Mouse (Mus musculus): ENCODE data around the gene Utf1.

DNA sequence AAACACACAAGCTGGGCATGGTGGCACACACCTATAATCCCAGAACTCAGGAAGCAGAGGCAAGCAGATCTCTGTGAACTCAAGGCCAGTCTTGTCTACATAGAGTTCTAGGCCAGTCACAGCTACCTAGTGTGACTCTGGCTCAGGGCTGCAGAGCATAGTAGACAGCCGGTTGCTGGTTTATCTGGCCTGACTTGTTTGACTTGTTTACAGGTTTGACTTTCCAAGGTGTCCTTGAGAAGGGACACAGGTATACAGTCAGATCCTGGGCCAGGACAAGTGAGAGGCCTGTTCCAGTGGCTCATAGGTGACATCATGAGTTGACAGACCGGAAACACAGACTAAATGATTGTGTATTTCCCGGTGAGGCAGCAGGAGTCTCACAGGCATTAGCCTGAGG lies 6.5 kb upstream of the Utf1 start:
- TF ChIP-seq CTCF (IDR thresholded peaks at IDR 0.05; ENCODE audit: low read depth, low read length) (no peak), EP300 (IDR thresholded peaks at IDR 0.05; ENCODE audit: insufficient read depth, low read depth, low read length) (peak; percentile 87), POLR2A (IDR thresholded peaks at IDR 0.05; ENCODE audit: insufficient read depth, low read length) (no peak)
